Mouse (Mus musculus) cerebellum, adult (tissue): ENCODE results near the gene Zfp541.
A peak's percentile ranks its signal among the peaks of the same experiment; 100 is the strongest.

Experiments
- ATAC-seq: cut with Nextera tagmentation; 2 replicates; pipeline ENCODE4 v1.9.2; 2017; ENCODE audit warnings: mild to moderate bottlenecking, moderate library complexity, mixed read lengths; ENCODE audit not compliant: insufficient number of reproducible peaks, low FRiP score, low TSS enrichment

The Zfp541 gene

DNA sequence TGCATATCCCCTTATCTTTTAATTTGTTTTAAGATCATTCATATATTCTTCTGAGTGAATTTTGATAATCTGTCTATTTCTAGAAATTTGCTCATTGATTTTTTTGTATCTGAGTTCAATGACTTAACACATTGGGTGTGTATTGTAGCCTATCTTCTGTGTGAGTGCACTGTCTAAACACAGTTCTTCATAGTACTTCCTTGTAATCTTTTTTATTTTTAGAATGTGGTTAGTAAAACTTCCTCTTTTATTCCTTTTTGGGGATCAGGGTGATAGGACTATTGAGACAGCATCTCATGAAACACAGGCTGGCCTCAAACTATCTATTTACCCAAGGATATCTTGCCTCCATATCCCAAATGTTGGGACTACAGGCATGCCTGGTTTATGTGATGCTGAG, 9.2 kb downstream of the Zfp541 start:
- ATAC-seq: no peak

- ATAC-seq: no peak
Observed at GRCm38 (mm10) chr7:16071906-16072305, 10.3 kb downstream of the Zfp541 start.

DNA sequence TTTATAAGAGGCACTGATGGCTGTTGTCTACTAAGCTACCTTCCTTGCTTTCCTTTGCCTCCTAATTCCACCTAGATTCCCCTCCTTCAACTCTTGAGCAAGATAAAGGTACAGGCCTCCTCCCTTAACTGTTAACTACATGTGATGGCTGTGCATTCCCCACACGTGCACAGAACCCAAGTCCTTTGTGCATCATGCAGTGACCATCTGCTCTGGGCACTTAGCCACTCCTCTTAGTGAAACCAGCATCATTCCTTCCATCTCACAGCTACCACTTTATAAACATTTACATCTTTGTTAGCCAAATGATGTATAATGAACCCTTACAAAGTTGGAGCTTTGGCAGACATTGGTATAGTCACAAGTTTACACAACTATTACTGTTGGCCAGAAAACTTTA, 18.3 kb downstream of the Zfp541 start:
- no peak for ATAC-seq

DNA sequence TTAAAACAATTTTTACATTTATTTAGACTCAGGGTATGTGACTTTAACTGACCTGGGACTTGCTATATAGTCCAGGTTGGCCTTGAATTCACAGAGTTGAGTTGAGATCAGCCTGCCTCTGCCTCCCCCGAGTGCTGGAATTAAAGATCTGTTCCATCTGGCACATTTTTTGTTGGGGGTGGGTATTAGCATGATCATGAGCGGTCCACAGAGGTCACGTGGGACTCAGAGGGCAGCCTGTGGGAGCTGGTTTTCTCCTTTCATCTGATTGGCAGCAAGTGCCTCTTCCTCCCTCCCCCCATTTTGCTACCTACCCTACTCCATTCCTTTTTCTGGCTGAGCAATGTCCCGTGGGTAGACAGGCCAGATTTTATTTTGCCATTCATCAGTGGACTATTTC, 19.0 kb downstream of the Zfp541 start:
- ATAC-seq: no peak

DNA sequence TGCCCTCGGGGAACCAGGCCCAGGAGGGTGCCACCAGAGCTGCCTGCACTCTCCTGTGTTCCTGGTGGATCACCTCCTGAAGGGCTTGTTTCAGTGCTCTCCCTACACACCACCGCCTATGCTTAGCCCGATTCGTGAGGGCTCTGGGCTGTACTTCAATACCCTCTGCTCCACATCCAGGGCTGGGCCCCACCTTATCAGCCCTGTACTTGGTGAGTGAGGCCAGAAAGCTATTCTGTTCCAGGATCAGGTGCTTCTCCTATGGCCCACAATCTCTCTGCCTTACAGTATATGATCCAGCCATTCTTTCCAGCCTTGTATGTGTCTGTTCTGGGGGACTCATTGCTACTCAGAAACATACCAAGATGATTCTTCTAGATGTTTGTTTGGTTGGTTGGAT, 21.7 kb downstream of the Zfp541 start:
- no peak for ATAC-seq

DNA sequence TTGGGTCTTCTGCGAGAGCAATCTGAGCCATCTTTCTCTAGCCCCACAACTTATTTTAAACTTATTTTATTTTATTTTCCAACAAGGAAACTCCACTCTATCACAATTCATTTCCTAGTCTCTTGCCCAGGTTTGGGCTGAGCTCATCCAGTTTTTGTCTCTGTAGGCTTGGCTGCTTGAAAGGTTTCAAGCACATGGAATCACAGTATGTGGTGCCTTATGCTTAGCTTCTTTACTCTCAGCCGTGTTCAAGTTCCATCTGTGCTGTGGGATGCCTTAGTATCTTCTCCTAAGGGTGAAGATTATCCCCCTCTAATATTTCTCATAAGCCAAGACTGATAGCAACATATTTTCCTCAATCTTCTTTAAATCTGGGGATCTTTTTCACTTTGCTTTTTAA, 26.0 kb downstream of the Zfp541 start:
- ATAC-seq: peak; percentile 36; the same call in 1 of the 2 replicates

GRCm38 (mm10) chr7:16094592-16094991, 33.0 kb downstream of the Zfp541 start:
- ATAC-seq: no peak

GRCm38 (mm10) chr7:16098021-16099017, 36.7 kb downstream of the Zfp541 start, which contains the start of gene Napa:
Napa (plus strand) TSS chr7:16098458.
- peak; percentile 91 for ATAC-seq

- no peak for ATAC-seq
Observed at GRCm38 (mm10) chr7:16099901-16100300, 38.3 kb downstream of the Zfp541 start.

GRCm38 (mm10) chr7:16101081-16101480, 39.5 kb downstream of the Zfp541 start:
- ATAC-seq: no peak

- ATAC-seq: no peak
Observed at GRCm38 (mm10) chr7:16101726-16102475, 40.3 kb downstream of the Zfp541 start.

- ATAC-seq: no peak
Observed at GRCm38 (mm10) chr7:16102686-16103226, 41.1 kb downstream of the Zfp541 start.

GRCm38 (mm10) chr7:16103760-16104159, 42.1 kb downstream of the Zfp541 start:
- ATAC-seq: peak; percentile 88

DNA sequence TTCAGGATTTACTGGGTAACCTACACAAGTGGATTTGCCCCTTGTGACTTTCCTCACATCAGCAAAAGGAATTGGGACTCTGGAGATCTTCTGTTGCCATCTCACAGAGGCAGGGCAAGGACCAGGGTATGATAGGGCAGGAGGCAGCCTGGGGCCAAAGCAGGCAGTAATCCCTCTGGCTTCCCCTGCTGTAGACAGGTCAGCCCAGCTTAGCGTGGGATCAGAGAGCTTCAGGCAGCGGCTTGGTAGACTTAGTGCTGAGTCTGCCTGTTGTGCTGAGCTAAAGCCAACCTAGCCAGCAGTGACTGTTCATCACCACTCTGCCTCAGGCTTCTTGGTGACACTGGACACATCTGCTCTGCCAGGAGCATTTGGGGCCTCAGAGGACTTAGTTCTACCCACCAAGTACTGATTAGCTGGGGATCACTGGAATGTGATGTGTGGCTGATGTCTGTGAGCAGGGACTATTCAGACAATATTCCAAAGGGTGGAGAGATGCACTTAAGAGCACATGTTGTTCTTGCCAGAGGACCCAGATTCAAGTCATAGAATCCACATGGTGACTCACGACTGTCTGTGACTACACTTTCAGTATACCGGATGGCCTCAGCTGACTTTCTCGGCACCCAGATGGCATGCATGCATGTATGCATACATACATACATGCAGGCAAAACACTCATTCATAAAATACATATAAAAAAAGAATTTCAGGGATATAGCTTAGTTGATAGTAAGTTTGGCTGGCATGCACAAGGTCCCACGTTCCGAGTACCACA, 43.2 kb downstream of the Zfp541 start:
- ATAC-seq: no peak

DNA sequence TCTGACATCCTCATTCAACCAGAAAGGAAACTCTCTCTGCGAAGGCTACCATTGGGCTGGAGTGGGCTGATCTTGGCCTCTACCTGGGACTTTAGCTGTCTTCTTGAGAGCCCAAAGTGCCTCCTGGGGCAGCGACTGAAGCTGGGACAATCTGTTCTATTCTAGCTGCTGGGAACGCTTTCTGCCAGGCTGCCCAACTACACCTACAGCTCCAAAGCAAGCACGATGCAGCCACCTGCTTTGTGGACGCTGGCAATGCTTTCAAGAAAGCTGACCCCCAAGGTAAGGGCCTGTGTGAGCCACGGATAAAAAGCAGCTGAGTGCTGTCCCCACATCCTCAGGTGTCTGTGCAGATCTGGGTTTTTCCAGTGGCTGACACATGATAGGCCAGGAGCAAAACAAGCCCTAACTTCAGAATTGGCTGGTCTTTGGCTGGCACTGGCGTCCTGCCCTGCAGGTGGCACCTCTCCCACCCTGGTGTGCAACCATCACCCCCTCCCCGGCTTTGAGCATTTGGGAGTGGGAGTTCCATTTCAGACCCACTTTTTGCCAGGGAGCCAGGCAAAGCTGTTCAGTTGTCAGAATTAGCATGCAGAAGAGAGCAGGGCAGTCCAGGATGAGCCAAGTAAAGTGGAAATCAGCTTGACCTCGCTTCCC, 47.4 kb downstream of the Zfp541 start:
- ATAC-seq: no peak

DNA sequence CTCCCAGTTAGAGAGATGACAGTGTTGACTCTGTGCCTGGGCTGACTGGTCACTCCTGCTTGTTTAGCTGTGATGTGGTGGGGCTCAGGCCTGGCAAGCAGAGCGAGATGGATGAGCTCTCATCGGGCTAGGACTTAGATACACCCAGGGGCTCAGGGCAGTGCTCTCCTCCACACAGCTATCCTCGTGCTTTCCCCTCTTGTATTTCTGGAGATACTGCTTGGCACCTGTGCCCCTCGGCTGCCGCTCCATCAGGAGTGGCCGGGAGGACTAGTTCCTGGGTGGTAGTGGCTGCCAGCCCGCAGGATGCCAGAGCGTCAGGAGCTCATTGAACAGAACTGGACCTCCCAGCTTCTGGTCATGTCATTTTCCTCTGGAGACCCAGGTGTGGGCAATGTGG, 48.5 kb downstream of the Zfp541 start:
- ATAC-seq: no peak

- ATAC-seq: no peak
Observed at GRCm38 (mm10) chr7:16111284-16112090, 49.9 kb downstream of the Zfp541 start.

DNA sequence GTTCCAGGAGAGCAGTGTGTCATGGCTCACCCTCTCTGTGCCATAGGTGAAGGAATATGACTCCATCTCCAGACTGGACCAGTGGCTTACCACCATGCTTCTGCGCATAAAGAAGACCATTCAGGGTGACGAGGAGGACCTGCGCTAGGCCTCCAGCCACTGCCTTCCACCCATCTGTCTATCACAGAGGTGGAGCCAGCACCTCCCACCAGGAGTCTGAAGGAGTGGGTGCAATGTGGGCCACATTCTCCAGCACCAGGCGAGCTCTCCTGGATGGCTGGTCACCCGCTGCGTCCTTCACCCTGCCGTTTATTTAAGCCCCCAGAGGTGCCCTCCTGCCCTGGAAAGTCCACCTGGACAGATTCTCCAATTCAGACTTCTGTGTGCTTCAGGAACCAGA, 54.8 kb downstream of the Zfp541 start:
- ATAC-seq: no peak

DNA sequence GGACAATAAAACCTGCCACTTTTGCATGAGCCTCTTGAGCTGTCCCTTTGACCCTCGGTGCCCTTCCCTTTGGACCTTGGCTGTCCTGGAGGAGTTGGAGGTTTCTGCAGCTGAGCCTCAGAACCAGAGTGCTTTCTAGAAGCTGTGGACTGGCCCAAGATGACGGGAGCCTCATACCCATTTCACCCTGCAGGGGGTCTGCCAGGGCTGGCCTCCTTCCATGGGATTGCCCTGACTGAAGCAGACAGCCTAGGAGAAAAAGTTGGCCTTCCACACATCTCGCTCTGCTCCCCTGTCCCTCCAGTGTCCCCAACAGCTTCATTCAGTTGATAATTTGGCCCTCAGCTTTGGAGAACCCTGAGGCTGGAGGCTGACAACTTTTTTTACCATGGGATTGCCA, 55.5 kb downstream of the Zfp541 start:
- ATAC-seq: no peak
